Mouse (Mus musculus) embryonic facial prominence, embryonic 13.5 days (tissue): ENCODE measurements around the gene Ankrd13a. TPM values are rescaled to one million over a fixed set of nuclear protein-coding genes. Genes with fewer than 3 reads are reported as not detected.

Source experiments
- ATAC-seq: fragments of 200-750 bp; cut with Nextera tagmentation; 2 replicates; pipeline ENCODE4 v1.8.0; 2017; ENCODE audit warnings: low read depth; ENCODE audit not compliant: insufficient number of reproducible peaks, insufficient read depth, low FRiP score, low TSS enrichment
- H3K27ac ChIP-seq: fragments of 300-500 bp; sonication (generic); 2 replicates; pipeline ENCODE4 v1.5.1; 2015; ENCODE audit warnings: moderate library complexity, mild to moderate bottlenecking, inconsistent platforms
- H3K27me3 ChIP-seq: fragments of 300-500 bp; sonication (generic); 2 replicates; pipeline ENCODE4 v1.6.1; 2015; ENCODE audit warnings: mild to moderate bottlenecking, inconsistent platforms
- H3K36me3 ChIP-seq: fragments of 300-500 bp; sonication (generic); 2 replicates; pipeline ENCODE4 v1.6.1; 2015; ENCODE audit warnings: mild to moderate bottlenecking, inconsistent platforms
- H3K4me1 ChIP-seq: fragments of 300-500 bp; sonication (generic); 2 replicates; pipeline ENCODE4 v1.6.1; 2015; ENCODE audit warnings: inconsistent platforms
- H3K4me2 ChIP-seq: fragments of 300-500 bp; sonication (generic); 2 replicates; pipeline ENCODE4 v1.6.1; 2015; ENCODE audit warnings: moderate library complexity, mild to moderate bottlenecking, inconsistent platforms
- H3K4me3 ChIP-seq: fragments of 300-500 bp; sonication (generic); 2 replicates; pipeline ENCODE4 v1.5.1; 2015; ENCODE audit warnings: mild to moderate bottlenecking, inconsistent platforms
- H3K9ac ChIP-seq: fragments of 300-500 bp; sonication (generic); 2 replicates; pipeline ENCODE4 v1.6.1; 2015; ENCODE audit warnings: mild to moderate bottlenecking, inconsistent platforms
- H3K9me3 ChIP-seq: fragments of 300-500 bp; sonication (generic); 2 replicates; pipeline ENCODE4 v1.6.1; 2016; ENCODE audit warnings: inconsistent platforms
- WGBS: fragments of 180-500 bp; shearing (Covaris S2); methylation state at CpG from one replicate; pipeline ENCODE4 v1.1.7; 2015; ENCODE audit warnings: mixed read lengths; 5-methylcytosine and 5-hydroxymethylcytosine counted together
- polyA plus RNA-seq: library from polyadenylated mRNA; unstranded; fragments of >200 nt; fragmentation: Nextera tagmentation; extraction: Ambion mirVana; gene quantifications from 2 replicates; pipeline ENCODE4 v1.2.1, GENCODE M21; 2015

The Ankrd13a gene
- polyA plus RNA-seq, 1 experiment from 2014 or later: 45.9 TPM

DNA sequence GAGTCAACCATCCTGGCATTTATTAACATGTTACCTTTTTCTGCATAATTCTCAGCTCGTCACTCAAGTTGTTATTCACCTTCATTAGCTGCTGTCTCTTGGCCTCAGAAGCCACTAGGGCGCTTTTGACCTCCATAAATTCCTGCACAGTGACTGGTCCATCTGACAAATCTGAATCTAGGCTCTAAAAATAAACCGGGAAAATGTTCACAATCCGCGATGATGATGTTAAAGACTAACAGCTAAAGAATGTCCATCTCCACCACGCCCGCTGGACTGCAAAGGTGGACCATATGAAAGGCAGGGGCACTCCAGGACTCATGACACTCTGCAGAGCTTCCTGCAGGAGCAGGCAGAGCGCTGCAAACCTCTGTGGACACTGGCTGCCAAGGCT lies 30.8 kb upstream of the Ankrd13a start:
- no peak overlapping the region for H3K4me3 ChIP-seq
- H3K36me3 ChIP-seq: peaks cover 84% of the 10 kb centered on the region
- no peak overlapping the region for H3K4me2 ChIP-seq
- H3K9ac ChIP-seq: no peak overlapping the region
- peaks cover 3% of the 10 kb centered on the region; the same call in 1 of the 2 replicates for H3K4me1 ChIP-seq
- no peak for ATAC-seq
- no peak overlapping the region for H3K27ac ChIP-seq
- 95% methylated on average over 8 of the region's 8 CpGs for WGBS
- H3K9me3 ChIP-seq: no peaks in the 10 kb centered on the region
- H3K27me3 ChIP-seq: no peaks in the 10 kb centered on the region

DNA sequence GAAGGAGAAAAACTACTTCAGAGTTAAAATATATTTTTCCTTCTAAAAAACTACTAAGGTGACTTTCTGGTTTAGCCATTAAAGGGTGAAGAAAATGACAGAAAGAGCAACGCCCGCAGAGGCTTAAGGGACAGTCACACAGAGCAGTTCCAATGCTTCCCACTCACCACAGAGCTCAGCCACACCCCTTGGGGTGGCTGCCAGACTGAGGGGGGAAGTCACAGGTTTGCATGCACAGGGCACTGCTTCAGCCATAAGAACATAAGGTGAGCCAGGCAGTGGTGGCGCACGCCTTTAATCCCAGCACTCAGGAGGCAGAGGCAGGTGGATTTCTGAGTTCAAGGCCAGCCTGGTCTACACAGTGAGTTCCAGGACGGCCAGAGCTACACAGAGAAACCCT lies 28.9 kb upstream of the Ankrd13a start:
- ATAC-seq: no peak
- Histone ChIP-seq H3K4me3 (no peak overlapping the region), H3K27me3 (no peaks in the 10 kb centered on the region), H3K4me2 (no peak overlapping the region), H3K36me3 (peaks cover 84% of the 10 kb centered on the region), H3K9me3 (no peaks in the 10 kb centered on the region), H3K4me1 (no peaks in the 10 kb centered on the region), H3K27ac (no peak overlapping the region), H3K9ac (no peak overlapping the region)
- WGBS: 90% methylated on average over 5 of the region's 5 CpGs

DNA sequence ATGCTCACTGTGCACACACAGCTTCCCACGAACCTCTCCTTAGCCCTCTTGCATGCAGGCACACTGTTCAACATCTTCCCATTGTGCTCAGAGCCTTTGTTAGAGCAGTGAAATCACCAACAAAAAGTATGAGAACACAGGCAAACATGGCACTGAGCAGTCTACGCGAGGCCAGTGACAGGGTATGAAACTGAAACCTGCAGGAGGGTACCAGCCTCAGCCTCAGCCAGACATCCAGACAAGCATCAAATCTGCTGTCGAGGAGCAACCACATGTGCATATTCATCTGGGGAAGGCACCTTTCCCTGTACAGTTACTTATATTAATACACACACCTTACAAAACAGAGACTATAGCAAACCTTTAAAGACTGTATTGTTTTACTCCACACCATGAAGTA lies 27.6 kb upstream of the Ankrd13a start:
- 89% methylated on average over 4 of the region's 4 CpGs for WGBS
- H3K4me2 ChIP-seq: no peak overlapping the region
- no peaks in the 10 kb centered on the region for H3K27me3 ChIP-seq
- no peaks in the 10 kb centered on the region for H3K4me1 ChIP-seq
- peaks cover 87% of the 10 kb centered on the region for H3K36me3 ChIP-seq
- H3K27ac ChIP-seq: no peak overlapping the region
- H3K9ac ChIP-seq: no peak overlapping the region
- H3K4me3 ChIP-seq: no peak overlapping the region
- ATAC-seq: no peak
- no peaks in the 10 kb centered on the region for H3K9me3 ChIP-seq

DNA sequence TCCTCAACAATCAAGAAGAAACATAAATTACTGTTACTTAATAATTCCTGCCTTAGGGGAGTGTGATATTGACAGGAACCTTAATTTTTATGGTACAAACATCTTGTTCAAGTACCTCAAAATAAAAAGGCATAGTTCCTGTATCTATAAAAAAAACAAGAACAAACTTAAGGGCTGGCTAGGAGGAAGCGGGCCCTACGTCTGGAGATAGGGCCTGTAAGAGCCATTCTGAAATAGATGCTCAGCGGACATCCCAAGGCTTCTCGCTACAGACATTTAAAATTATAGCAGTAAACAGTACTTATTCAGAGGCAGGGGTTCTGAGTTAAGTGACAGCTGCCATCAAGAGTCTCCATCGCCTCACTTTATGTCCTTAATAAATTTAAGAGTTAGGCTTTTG lies 27.0 kb upstream of the Ankrd13a start:
- H3K9ac ChIP-seq: no peak overlapping the region
- WGBS: 91% methylated on average over 5 of the region's 5 CpGs
- H3K4me3 ChIP-seq: no peak overlapping the region
- H3K27me3 ChIP-seq: no peaks in the 10 kb centered on the region
- no peak overlapping the region for H3K27ac ChIP-seq
- no peak overlapping the region for H3K4me2 ChIP-seq
- H3K9me3 ChIP-seq: no peaks in the 10 kb centered on the region
- H3K4me1 ChIP-seq: no peaks in the 10 kb centered on the region
- H3K36me3 ChIP-seq: peaks cover 87% of the 10 kb centered on the region
- no peak for ATAC-seq

DNA sequence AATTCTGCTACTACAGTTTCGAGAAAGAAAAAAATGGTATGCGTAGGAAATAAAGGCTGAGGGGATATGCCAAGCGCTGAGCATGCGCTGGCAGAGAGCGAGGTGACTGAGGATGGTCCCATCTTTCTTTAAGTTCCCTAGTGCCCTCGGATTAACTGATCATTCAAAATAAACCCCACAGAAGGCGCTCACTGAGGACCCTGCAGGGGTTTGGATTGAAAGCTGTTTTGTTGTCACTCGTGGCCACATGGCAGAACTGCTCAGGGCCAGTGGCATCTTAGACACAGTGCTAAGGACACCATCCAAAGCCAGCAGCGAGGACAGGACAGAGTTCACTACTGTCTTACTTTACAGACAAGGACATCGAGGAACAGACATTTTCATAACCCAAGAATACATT lies 24.2 kb upstream of the Ankrd13a start:
- 87% methylated on average over 10 of the region's 10 CpGs for WGBS
- Histone ChIP-seq H3K9ac (no peak overlapping the region), H3K4me1 (no peaks in the 10 kb centered on the region), H3K4me2 (no peak overlapping the region), H3K9me3 (no peaks in the 10 kb centered on the region), H3K4me3 (no peak overlapping the region), H3K36me3 (peaks cover 85% of the 10 kb centered on the region), H3K27me3 (no peaks in the 10 kb centered on the region), H3K27ac (no peak overlapping the region)
- ATAC-seq: no peak

DNA sequence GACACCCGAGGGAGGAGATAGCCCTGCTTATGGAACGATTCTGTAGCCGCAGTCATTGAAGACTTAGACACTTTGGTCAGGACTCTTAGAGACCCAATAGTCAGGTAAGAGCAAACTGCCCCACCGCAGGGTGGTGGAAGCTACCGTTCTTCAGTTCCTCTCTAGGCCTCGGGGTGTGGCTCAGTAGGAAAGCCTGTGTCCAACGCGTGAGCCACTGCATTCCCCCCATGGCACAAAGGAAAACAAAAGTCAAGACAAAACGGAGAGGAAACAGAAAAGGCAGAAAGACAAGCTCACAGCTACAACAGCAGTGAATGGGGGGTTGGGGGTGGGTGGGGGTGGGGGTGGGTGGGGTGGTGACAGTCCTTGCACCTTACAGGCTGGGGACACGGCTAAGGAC lies 22.1 kb upstream of the Ankrd13a start:
- H3K4me1 ChIP-seq: no peaks in the 10 kb centered on the region
- no peaks in the 10 kb centered on the region for H3K9me3 ChIP-seq
- no peak overlapping the region for H3K4me2 ChIP-seq
- WGBS: 89% methylated on average over 10 of the region's 10 CpGs
- no peak overlapping the region for H3K4me3 ChIP-seq
- H3K9ac ChIP-seq: no peak overlapping the region
- H3K27me3 ChIP-seq: no peaks in the 10 kb centered on the region
- H3K36me3 ChIP-seq: peaks cover 90% of the 10 kb centered on the region
- H3K27ac ChIP-seq: no peak overlapping the region
- no peak for ATAC-seq

DNA sequence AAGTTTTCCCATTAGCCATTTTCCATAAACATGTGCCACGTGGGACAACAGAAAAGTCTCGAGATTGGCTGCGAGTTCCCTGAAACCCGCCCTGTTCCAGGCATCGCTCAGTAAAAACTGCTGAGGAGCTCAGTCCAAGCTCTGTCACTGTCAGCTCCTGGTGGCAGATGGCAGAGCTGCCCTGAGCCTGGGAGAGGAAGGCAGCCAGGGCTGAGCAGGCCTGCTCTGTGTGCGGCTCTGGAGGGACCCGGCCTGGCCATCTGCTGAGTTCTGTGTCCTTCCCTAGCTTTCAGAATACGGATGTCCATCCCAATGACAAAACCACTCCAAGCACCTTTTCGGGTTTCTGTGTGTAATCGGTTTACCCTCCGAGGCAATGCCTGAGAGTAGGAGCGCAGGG lies 21.1 kb upstream of the Ankrd13a start:
- Histone ChIP-seq H3K9ac (no peak overlapping the region), H3K4me3 (no peak overlapping the region), H3K27ac (no peak overlapping the region), H3K4me2 (no peak overlapping the region), H3K27me3 (no peaks in the 10 kb centered on the region), H3K36me3 (peaks cover 90% of the 10 kb centered on the region), H3K4me1 (no peaks in the 10 kb centered on the region), H3K9me3 (no peaks in the 10 kb centered on the region)
- no peak for ATAC-seq
- WGBS: 89% methylated on average over 12 of the region's 12 CpGs

DNA sequence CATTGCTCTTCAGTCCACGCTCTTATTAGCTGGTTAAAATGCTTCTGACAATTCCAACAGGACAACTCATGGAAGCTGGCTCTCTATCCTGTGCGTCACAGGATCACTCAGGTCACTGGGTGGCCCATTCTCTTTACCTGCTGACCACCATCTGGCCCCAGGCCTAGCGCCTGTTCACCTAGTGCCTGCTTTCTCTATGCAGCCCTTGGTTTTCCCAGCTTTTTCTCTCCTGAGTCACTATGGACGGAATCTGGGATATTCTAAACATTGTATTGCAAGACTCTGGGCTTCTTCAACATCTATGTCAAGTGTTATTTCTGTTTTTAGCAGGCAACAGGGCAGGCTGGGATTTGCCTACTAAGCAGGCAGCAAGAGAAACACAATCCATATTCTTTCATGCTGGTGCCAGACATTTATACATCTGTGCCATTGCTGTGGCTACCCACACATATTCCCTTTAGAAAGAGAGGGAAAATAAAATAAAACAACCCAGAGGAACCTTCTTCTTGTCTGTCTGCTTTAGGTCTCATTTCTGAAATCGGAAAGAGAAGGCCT lies 14.9 kb upstream of the Ankrd13a start:
- Histone ChIP-seq H3K36me3 (peaks cover 83% of the 10 kb centered on the region), H3K9ac (no peak overlapping the region), H3K27ac (no peak overlapping the region), H3K4me1 (no peaks in the 10 kb centered on the region), H3K4me3 (no peak overlapping the region), H3K9me3 (no peaks in the 10 kb centered on the region), H3K4me2 (no peak overlapping the region), H3K27me3 (no peaks in the 10 kb centered on the region)
- WGBS: 93% methylated on average over 5 of the region's 5 CpGs
- ATAC-seq: no peak

DNA sequence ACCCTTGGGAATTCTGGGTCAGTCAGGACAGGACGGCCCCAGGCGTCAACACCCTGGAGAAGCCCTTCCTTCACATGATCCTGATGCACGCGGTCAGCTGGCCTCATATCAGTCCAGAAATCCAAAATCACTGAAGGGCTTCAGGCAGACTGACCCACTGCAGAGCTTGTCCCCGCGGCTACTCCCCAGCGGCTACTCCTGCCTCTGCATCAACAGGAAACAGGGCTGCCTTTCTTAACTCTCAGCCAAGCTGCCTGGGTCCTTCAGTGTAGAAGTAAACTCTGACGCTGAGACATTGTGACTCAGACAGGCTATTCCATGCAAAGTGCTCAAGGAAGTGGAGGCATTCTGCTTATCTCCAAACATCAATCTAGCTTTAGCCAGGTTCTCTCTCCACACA lies 12.5 kb upstream of the Ankrd13a start:
- no peak overlapping the region for H3K4me2 ChIP-seq
- no peak overlapping the region for H3K9ac ChIP-seq
- H3K27me3 ChIP-seq: no peaks in the 10 kb centered on the region
- no peak overlapping the region for H3K27ac ChIP-seq
- H3K4me3 ChIP-seq: no peak overlapping the region
- no peaks in the 10 kb centered on the region for H3K4me1 ChIP-seq
- peaks cover 79% of the 10 kb centered on the region for H3K36me3 ChIP-seq
- H3K9me3 ChIP-seq: no peaks in the 10 kb centered on the region
- ATAC-seq: no peak
- WGBS: 84% methylated on average over 8 of the region's 8 CpGs

DNA sequence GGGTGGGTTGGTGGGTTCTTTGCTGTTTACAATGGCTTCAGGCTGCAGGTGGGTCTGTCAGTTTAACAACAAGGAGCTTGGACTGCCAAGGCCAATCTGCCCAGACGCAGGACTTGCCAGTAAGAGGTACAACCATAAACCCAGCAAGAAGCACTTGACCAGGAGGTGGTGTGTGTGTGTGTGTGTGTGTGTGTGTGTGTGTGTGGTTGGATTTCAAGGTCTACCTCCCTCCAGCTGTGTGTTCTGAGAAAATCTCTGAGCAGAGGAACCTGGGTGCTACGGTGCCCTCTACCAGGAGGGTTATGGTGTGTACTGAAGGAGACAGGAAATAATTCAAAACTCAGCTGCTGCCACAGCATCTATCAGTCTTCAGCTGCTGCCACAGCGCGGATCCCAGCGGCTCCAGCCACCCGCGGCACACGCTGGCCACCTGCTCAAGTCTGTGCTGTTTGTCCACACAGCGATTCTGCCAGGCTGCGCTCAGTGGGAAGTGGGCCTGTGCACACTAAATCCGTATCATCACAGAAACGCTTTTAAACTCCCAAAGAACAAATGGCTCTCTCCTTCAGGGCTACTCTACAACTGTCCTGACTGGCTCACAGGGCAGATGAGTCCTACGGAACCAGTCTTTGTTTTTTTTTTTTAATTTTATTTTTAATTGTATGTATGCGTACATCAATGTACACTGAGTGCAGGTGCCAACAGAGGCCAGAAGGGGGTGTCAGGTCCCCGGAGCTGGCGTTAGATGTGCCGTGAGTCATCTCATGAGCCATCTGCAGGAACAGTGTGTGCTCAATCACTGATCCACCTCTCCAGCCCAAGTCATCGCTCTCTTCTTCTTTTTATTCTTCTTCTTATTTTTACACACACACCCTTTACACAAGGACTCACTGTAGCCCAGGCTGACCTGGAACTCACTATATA lies 9.4 kb upstream of the Ankrd13a start:
- no peak overlapping the region for H3K4me2 ChIP-seq
- H3K4me1 ChIP-seq: 0 out of 2 replicates have a peak, but pooled peaks cover 4% of the 10 kb centered on the region
- no peak overlapping the region for H3K27ac ChIP-seq
- WGBS: 89% methylated on average over 18 of the region's 18 CpGs
- peaks cover 59% of the 10 kb centered on the region for H3K36me3 ChIP-seq
- H3K4me3 ChIP-seq: no peak overlapping the region
- H3K9ac ChIP-seq: no peak overlapping the region
- no peaks in the 10 kb centered on the region for H3K27me3 ChIP-seq
- no peaks in the 10 kb centered on the region for H3K9me3 ChIP-seq
- no peak for ATAC-seq

DNA sequence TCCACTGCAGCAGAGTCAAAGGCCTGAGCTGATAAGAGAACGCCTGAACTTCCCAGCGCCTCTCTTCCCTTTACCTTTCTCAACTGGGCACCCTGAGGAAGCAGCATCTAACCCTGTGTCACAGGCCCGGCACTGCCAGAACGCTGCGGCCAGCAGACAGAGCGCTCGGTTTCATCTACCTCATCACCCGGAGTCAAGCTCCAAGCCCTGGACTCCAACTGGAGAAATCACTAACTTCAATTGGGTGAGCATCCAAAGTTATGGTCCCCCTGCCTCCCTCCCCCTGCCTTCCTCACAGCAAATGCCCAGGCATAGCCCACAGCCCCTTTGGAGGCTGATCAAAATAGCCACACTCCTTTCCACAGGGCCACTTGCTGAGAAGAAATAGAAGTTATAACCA lies 7.8 kb upstream of the Ankrd13a start:
- WGBS: 93% methylated on average over 8 of the region's 8 CpGs

DNA sequence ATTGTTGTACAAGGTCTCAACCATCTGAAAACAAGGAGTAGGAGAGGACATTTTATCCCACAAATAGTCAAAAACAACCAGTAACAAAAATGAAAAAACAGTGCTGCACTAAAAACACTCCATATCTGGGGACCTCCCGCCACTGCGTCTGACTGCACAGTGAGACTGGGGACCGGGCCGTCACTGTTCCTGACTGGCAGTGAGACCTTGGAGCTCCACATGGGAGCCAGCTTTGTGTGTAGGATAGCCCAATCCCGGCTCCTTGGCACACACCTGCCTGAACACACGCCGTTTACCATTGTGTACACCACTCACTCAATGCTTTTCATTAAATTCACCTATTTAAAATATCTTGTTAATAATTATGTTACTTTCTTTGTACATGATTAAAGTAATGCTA lies 7.3 kb upstream of the Ankrd13a start:
- peaks cover 40% of the 10 kb centered on the region for H3K36me3 ChIP-seq
- H3K9ac ChIP-seq: no peak overlapping the region
- no peak overlapping the region for H3K4me2 ChIP-seq
- H3K27me3 ChIP-seq: no peaks in the 10 kb centered on the region
- no peak overlapping the region for H3K4me3 ChIP-seq
- peaks cover 11% of the 10 kb centered on the region for H3K4me1 ChIP-seq
- no peak for ATAC-seq
- H3K27ac ChIP-seq: no peak overlapping the region
- no peaks in the 10 kb centered on the region for H3K9me3 ChIP-seq
- WGBS: 93% methylated on average over 7 of the region's 7 CpGs

More for the DNA sequence above, 7.8 kb upstream of the Ankrd13a start:
- H3K9me3 ChIP-seq: no peaks in the 10 kb centered on the region
- no peak overlapping the region for H3K27ac ChIP-seq
- peaks cover 44% of the 10 kb centered on the region for H3K36me3 ChIP-seq
- no peak overlapping the region for H3K4me2 ChIP-seq
- H3K27me3 ChIP-seq: no peaks in the 10 kb centered on the region
- no peak overlapping the region for H3K9ac ChIP-seq
- peaks cover 6% of the 10 kb centered on the region for H3K4me1 ChIP-seq
- no peak for ATAC-seq
- H3K4me3 ChIP-seq: no peak overlapping the region
